Mouse (Mus musculus): ENCODE results near the gene Atf6b. TPM values are rescaled to one million over a fixed set of nuclear protein-coding genes. Genes with fewer than 3 reads are reported as not detected.

The Atf6b gene
- total and polyA plus RNA-seq, 3 experiments = 15.3 to 25.3 (median 18.4) TPM

DNA sequence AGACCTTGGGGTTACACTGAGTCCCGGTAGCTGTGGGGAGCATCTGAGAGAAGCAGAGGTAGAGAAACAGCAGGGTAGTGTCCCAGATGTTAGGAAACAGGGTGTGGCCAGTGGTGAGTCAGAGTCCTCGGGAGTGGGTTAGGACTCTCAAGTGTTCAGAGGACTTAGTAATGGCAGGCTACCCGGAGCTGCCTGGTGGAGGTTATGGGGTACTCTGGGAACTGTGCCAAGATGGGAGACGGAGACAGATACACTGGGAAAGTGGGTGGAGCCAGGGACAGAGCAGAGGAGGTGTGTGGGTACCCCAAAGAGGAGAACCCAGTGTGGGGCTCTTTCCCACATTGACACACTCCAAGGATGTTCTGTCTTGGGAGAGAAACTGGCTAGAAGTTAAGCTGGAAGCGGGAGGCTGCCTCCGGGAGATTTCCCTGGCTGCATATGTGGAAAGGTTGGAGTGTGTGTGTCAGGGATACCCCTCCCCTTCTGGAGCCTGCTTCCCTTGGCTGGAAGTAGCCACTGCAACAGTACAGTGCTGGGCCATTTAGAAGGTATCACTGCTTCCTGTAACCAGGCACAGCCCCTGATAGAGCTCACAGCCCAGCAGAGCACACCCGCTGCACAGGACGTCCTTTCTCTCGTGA lies 37.4 kb downstream of the Atf6b start:
- intact Hi-C loops (cut with DNase I) = no loop called here
- no peak overlapping the region for H3K4me3 ChIP-seq
- peak overlapping the region; percentile 59 for H3K27ac ChIP-seq
- no peaks in the 10 kb centered on the region for H3K36me3 ChIP-seq (ENCODE audit: control insufficient read depth, insufficient read depth, low read length)
- TF ChIP-seq EP300 (IDR thresholded peaks at IDR 0.05; ENCODE audit: insufficient read depth, low read depth, low read length) (no peak), CTCF (IDR thresholded peaks at IDR 0.05) (no peak), POLR2A (IDR thresholded peaks at IDR 0.05; ENCODE audit: insufficient read depth, low read depth, low read length) (no peak)
- peaks cover 31% of the 10 kb centered on the region for H3K4me1 ChIP-seq (ENCODE audit: control insufficient read depth, insufficient read depth, low read length)
- H3K9ac ChIP-seq (ENCODE audit: low read depth, low read length) = no peak overlapping the region
- WGBS = 30% methylated on average over 9 of the region's 9 CpGs
- H3K79me2 ChIP-seq (replicated peaks; ENCODE audit: control insufficient read depth, insufficient read depth, low read length) = no peaks in the 10 kb centered on the region
- no peaks in the 10 kb centered on the region for H3K27me3 ChIP-seq (ENCODE audit: control insufficient read depth, insufficient read depth, low read length)
- peak; percentile 62 to 69 for DNase-seq

DNA sequence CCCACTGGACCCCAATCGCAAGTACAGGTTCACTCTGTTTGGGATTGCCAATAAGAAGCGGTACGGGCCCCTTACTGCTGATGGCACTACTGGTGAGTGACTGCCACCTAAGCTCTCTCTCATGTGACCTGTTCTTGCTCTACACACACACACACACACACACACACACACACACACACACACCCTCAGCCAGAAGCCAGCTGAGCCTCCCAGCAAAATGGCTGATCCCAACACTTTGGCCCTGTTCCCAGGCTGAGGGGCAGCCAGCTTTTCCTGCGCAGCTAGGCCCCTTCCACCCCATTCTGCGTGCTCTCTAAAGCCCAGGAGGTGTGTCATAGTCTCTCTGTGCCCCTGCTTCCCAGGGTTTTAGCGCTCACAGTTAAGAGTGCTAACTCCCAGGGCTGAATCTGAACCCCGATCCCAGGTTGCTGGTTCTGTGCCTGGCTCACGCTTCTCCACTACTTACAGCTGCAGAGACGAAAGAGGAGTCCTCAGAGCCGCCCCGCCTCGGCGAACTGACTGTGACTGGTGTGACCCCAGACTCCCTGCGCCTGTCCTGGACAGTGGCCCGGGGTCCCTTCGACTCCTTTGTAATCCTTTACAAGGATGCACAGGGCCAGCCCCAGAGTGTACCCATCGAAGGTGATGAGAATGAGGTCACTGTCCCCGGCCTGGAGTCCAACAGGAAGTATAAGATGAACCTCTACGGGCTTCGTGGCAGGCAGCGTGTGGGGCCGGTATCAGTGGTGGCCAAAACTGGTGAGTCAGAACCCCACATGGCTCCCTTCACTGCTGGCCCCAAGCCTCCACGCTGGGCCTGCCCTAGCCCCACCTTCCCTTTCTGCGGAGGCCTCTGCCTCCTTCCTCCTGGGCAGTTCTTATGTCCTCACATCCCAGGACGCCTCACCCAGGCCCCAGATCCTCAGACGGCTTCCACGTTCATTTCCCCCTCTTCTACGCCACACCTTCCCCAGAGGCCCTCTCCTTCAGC lies 38.5 kb downstream of the Atf6b start:
- H3K27me3 ChIP-seq (ENCODE audit: control insufficient read depth, insufficient read depth, low read length) = no peaks in the 10 kb centered on the region
- H3K27ac ChIP-seq = peak overlapping the region; percentile 62
- no peak overlapping the region for H3K4me3 ChIP-seq
- no peak overlapping the region; the same call in 1 of the 2 replicates for H3K9ac ChIP-seq (ENCODE audit: low read depth, low read length)
- TF ChIP-seq CTCF (IDR thresholded peaks at IDR 0.05) (no peak), POLR2A (IDR thresholded peaks at IDR 0.05; ENCODE audit: insufficient read depth, low read depth, low read length) (no peak), EP300 (IDR thresholded peaks at IDR 0.05; ENCODE audit: insufficient read depth, low read depth, low read length) (no peak)
- H3K79me2 ChIP-seq (replicated peaks; ENCODE audit: control insufficient read depth, insufficient read depth, low read length) = no peaks in the 10 kb centered on the region
- H3K4me1 ChIP-seq (ENCODE audit: control insufficient read depth, insufficient read depth, low read length) = peaks cover 31% of the 10 kb centered on the region
- intact Hi-C loops (cut with DNase I) = no loop called here
- WGBS = 51% methylated on average over 28 of the region's 28 CpGs
- peak; percentile 70 to 81 for DNase-seq
- H3K36me3 ChIP-seq (ENCODE audit: control insufficient read depth, insufficient read depth, low read length) = no peaks in the 10 kb centered on the region

DNA sequence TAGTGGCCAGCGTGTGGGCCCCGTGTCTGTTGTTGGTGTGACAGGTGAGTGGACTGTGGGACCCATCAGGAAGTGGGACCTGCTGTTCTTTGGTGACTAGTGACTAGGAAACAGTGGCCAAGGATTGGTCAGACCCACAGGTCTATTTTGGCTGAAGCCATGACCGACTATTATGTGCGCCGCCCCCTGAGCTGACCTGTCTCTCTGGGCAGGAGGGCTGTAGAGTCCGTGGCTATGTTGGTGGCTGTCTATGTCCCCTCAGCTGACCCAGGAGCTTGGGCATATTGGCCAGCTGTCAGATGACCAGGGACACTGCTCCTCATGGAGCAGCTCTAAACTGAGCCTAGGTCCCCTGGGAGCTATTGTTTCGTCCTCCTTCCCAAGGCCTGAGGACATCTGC lies 41.9 kb downstream of the Atf6b start:
- Histone ChIP-seq H3K27me3 (ENCODE audit: control insufficient read depth, insufficient read depth, low read length) (no peaks in the 10 kb centered on the region), H3K4me3 (no peak overlapping the region), H3K4me1 (ENCODE audit: control insufficient read depth, insufficient read depth, low read length) (peaks cover 18% of the 10 kb centered on the region), H3K9ac (ENCODE audit: low read depth, low read length) (no peak overlapping the region), H3K36me3 (ENCODE audit: control insufficient read depth, insufficient read depth, low read length) (no peaks in the 10 kb centered on the region), H3K79me2 (replicated peaks; ENCODE audit: control insufficient read depth, insufficient read depth, low read length) (no peaks in the 10 kb centered on the region), H3K27ac (no peak overlapping the region)
- no peak for TF ChIP-seq POLR2A (IDR thresholded peaks at IDR 0.05; ENCODE audit: insufficient read depth, low read depth, low read length)
- no peak for TF ChIP-seq CTCF (IDR thresholded peaks at IDR 0.05)
- TF ChIP-seq EP300 (IDR thresholded peaks at IDR 0.05; ENCODE audit: insufficient read depth, low read depth, low read length) = no peak
- 86% methylated on average over 7 of the region's 7 CpGs for WGBS
- no peak for DNase-seq
- intact Hi-C loops (cut with DNase I) = no loop called here

DNA sequence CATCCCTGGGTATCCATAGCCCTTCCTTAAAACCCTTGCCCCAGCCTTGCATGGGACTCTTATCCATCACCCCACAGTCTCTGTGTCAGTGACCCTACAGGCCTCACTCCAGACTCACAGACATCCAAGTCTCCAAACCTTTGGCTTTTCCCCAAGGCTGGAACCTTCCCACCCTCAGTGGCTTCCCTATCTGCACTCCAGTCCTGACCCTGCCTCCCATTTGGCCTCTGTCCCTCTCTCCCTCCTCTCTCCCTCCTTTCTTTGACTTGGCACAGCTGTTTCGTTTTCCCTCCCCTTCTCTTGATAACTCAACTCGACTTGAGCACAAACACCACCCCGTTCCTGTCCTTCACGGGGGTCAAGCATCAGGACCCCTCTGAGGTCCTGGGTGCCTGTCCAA lies 43.5 kb downstream of the Atf6b start:
- TF ChIP-seq EP300 (IDR thresholded peaks at IDR 0.05; ENCODE audit: insufficient read depth, low read depth, low read length) (no peak), POLR2A (IDR thresholded peaks at IDR 0.05; ENCODE audit: insufficient read depth, low read depth, low read length) (no peak), CTCF (IDR thresholded peaks at IDR 0.05) (no peak)
- no peak overlapping the region for H3K9ac ChIP-seq (ENCODE audit: low read depth, low read length)
- intact Hi-C loops (cut with DNase I) = loop anchor here (5.0 kb wide), 1 partner anchor 33 kb away; no protein-coding TSS in a partner anchor
- no peak overlapping the region for H3K4me3 ChIP-seq
- 38% methylated on average over 4 of the region's 4 CpGs for WGBS
- H3K27ac ChIP-seq = peak overlapping the region; percentile 48; the same call in 1 of the 2 replicates
- H3K4me1 ChIP-seq (ENCODE audit: control insufficient read depth, insufficient read depth, low read length) = peaks cover 6% of the 10 kb centered on the region
- no peaks in the 10 kb centered on the region for H3K79me2 ChIP-seq (replicated peaks; ENCODE audit: control insufficient read depth, insufficient read depth, low read length)
- H3K36me3 ChIP-seq (ENCODE audit: control insufficient read depth, insufficient read depth, low read length) = no peaks in the 10 kb centered on the region
- DNase-seq = peak; percentile 75 to 84
- H3K27me3 ChIP-seq (ENCODE audit: control insufficient read depth, insufficient read depth, low read length) = no peaks in the 10 kb centered on the region

DNA sequence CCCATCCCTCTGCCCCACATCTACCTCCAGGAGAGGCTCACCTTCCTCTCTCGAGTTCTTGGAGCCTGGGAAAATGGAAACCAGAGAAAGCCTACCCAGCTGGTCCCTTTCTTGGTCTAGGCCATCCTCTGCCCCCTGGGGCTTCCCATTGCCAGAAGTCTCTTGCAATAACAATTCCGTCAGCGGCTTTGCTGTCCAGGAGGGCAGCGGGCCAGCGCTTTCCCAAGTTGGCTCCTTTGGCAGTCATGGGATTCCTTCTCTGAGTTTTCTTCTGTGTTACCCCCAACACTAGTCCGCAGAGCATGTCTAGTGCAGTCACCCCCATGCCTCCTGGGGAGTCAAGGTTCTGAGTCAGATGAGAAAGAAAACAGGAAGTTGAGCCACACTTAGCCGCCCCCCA lies 46.0 kb downstream of the Atf6b start:
- peak overlapping the region; percentile 68 for H3K27ac ChIP-seq
- H3K9ac ChIP-seq (ENCODE audit: low read depth, low read length) = no peak overlapping the region
- WGBS = 40% methylated on average over 7 of the region's 7 CpGs
- peaks cover 3% of the 10 kb centered on the region for H3K4me1 ChIP-seq (ENCODE audit: control insufficient read depth, insufficient read depth, low read length)
- H3K36me3 ChIP-seq (ENCODE audit: control insufficient read depth, insufficient read depth, low read length) = no peaks in the 10 kb centered on the region
- H3K4me3 ChIP-seq = no peak overlapping the region
- intact Hi-C loops (cut with DNase I) = loop anchor here (5.0 kb wide), 1 partner anchor 36 kb away; no protein-coding TSS in a partner anchor
- no peaks in the 10 kb centered on the region for H3K79me2 ChIP-seq (replicated peaks; ENCODE audit: control insufficient read depth, insufficient read depth, low read length)
- peak; percentile 88 to 89 for DNase-seq
- TF ChIP-seq CTCF (IDR thresholded peaks at IDR 0.05) (no peak), EP300 (IDR thresholded peaks at IDR 0.05; ENCODE audit: insufficient read depth, low read depth, low read length) (no peak), POLR2A (IDR thresholded peaks at IDR 0.05; ENCODE audit: insufficient read depth, low read depth, low read length) (no peak)
- H3K27me3 ChIP-seq (ENCODE audit: control insufficient read depth, insufficient read depth, low read length) = no peaks in the 10 kb centered on the region

All from heart, adult 2 months (tissue).